Mouse (Mus musculus) MEL (cell line): ENCODE measurements around the gene Osbpl3.

Experiments used
- BHLHE40 ChIP-seq: IDR thresholded peaks from 2 replicates; pipeline ENCODE4 v1.6.1; 2012; ENCODE audit warnings: low read depth, mild to moderate bottlenecking, inconsistent platforms, low read length, improper control_type of control experiment, borderline replicate concordance
- CHD2 ChIP-seq: IDR thresholded peaks from 2 replicates; pipeline ENCODE4 v1.6.1; 2011; ENCODE audit warnings: low read length, improper control_type of control experiment
- CTCF ChIP-seq, 3 experiments: IDR thresholded peaks in 2 of 3; conservative IDR thresholded peaks in 1 of 3; 2 replicates each; pipeline ENCODE4 v1.5.1; 2011 to 2012; ENCODE audit warnings: low read length in 3 of 3, low read depth in 2 of 3, mild to moderate bottlenecking in 2 of 3, improper control_type of control experiment in 1 of 3, inconsistent platforms in 1 of 3, mixed read lengths in 1 of 3, moderate library complexity in 1 of 3; ENCODE audit not compliant: control insufficient read depth in 1 of 3, insufficient read depth in 1 of 3, poor library complexity in 1 of 3, severe bottlenecking in 1 of 3
- E2F4 ChIP-seq: IDR thresholded peaks from 2 replicates; pipeline ENCODE4 v1.6.1; 2011; ENCODE audit warnings: low read depth, low read length, improper control_type of control experiment, borderline replicate concordance
- EP300 ChIP-seq, 2 experiments: IDR thresholded peaks; 2 replicates each; pipeline ENCODE4 v1.6.1; 2011; ENCODE audit warnings: improper control_type of control experiment in 2 of 2, low read length in 2 of 2, low read depth in 1 of 2, mild to moderate bottlenecking in 1 of 2
- GATA1 ChIP-seq: IDR thresholded peaks from 2 replicates; pipeline ENCODE4 v1.6.1; 2011; ENCODE audit warnings: low read depth, low read length, improper control_type of control experiment
- JUND ChIP-seq: IDR thresholded peaks from 2 replicates; pipeline ENCODE4 v1.6.1; 2011; ENCODE audit warnings: low read depth, mild to moderate bottlenecking, improper control_type of control experiment, low read length
- MAX ChIP-seq: IDR thresholded peaks from 2 replicates; pipeline ENCODE4 v1.6.1; 2011; ENCODE audit warnings: low read length, improper control_type of control experiment
- POLR2A ChIP-seq, 2 experiments: IDR thresholded peaks; 2 replicates each; pipeline ENCODE4 v1.6.1; 2011 to 2012; ENCODE audit warnings: low read length in 2 of 2, mild to moderate bottlenecking in 2 of 2, control low read depth in 1 of 2, improper control_type of control experiment in 1 of 2, low read depth in 1 of 2, moderate library complexity in 1 of 2; ENCODE audit not compliant: control insufficient read depth in 1 of 2, insufficient read depth in 1 of 2, poor library complexity in 1 of 2
- TCF12 ChIP-seq: IDR thresholded peaks from 2 replicates; pipeline ENCODE4 v1.6.1; 2014; ENCODE audit warnings: low read depth, mild to moderate bottlenecking, inconsistent platforms, low read length, improper control_type of control experiment, moderate library complexity
- UBTF ChIP-seq: IDR thresholded peaks from 2 replicates; pipeline ENCODE4 v1.6.1; 2012; ENCODE audit warnings: low read depth, mild to moderate bottlenecking, inconsistent platforms, low read length, improper control_type of control experiment, moderate library complexity, borderline replicate concordance; ENCODE audit not compliant: insufficient read depth
- USF1 ChIP-seq: IDR thresholded peaks from 2 replicates; pipeline ENCODE4 v1.6.1; 2014; ENCODE audit warnings: low read depth, mild to moderate bottlenecking, inconsistent platforms, low read length, improper control_type of control experiment, moderate library complexity

DNA sequence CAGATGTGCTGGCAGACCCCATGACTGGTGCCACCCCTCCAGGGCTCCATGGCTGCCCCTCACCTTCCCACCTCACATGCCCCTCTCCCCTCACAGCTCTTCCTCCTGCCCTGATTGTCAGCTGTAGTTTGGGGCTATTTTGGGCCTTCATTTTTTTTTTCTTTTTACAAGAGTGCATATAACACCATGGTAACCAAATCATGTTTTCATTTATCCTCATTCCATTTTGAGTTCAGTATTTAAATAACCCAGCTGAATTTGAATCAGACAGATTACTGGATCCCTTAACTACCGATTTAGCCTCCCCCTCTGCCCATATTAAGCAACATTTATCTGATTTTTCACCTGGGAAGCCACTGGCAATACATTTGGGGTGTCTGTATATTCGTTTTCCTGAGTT, 137.9 kb downstream of the Osbpl3 start:
- TF ChIP-seq CTCF (IDR thresholded peaks at IDR 0.05 in 2 of 3, conservative IDR thresholded peaks at IDR 0.05 in 1 of 3; ENCODE audit: control insufficient read depth in 1 of 3, insufficient read depth in 1 of 3, low read depth in 2 of 3, low read length in 3 of 3, poor library complexity in 1 of 3, severe bottlenecking in 1 of 3), result no peak
- TF ChIP-seq TCF12, result no peak
- TF ChIP-seq E2F4, result no peak
- no peak for TF ChIP-seq JUND
- TF ChIP-seq UBTF, result no peak
- no peak for TF ChIP-seq CHD2
- no peak for TF ChIP-seq GATA1
- TF ChIP-seq EP300 (IDR thresholded peaks at IDR 0.05; ENCODE audit: low read depth in 1 of 2, low read length in 2 of 2), result no peak
- TF ChIP-seq POLR2A (IDR thresholded peaks at IDR 0.05; ENCODE audit: control insufficient read depth in 1 of 2, insufficient read depth in 1 of 2, low read depth in 1 of 2, low read length in 2 of 2, poor library complexity in 1 of 2), result no peak
- no peak for TF ChIP-seq BHLHE40
- no peak for TF ChIP-seq USF1
- TF ChIP-seq MAX, result no peak
